Mouse (Mus musculus): ENCODE results near the gene Tial1.

Tial1 gene

GRCm38 (mm10) chr7:128417226-128417929 is 44.1 kb downstream of the Tial1 start:
- in situ Hi-C loops (cut with MboI, MseI), result no loop called here

- in situ Hi-C loops (cut with MboI, MseI), result no loop called here
These were observed 44.9 kb downstream of the Tial1 start for GRCm38 (mm10) chr7:128416664-128417063.

GRCm38 (mm10) chr7:128414433-128414832 is 47.1 kb downstream of the Tial1 start:
- in situ Hi-C loops (cut with MboI, MseI), result loop anchor here (5.0 kb wide), 1 partner anchor 37 kb away; no protein-coding TSS in a partner anchor

GRCm38 (mm10) chr7:128412071-128412833 is 49.3 kb downstream of the Tial1 start:
- in situ Hi-C loops (cut with MboI, MseI), result loop anchor here (5.0 kb wide), 1 partner anchor 35 kb away; no protein-coding TSS in a partner anchor

- in situ Hi-C loops (cut with MboI, MseI), result loop anchor here (5.0 kb wide), 1 partner anchor 34 kb away; no protein-coding TSS in a partner anchor
These were observed 50.7 kb downstream of the Tial1 start for GRCm38 (mm10) chr7:128410708-128411413.

GRCm38 (mm10) chr7:128408265-128408664 is 53.3 kb downstream of the Tial1 start:
- in situ Hi-C loops (cut with MboI, MseI), result no loop called here

GRCm38 (mm10) chr7:128403988-128404387 is 57.5 kb downstream of the Tial1 start:
- in situ Hi-C loops (cut with MboI, MseI), result no loop called here

GRCm38 (mm10) chr7:128403586-128403985 is 57.9 kb downstream of the Tial1 start:
- in situ Hi-C loops (cut with MboI, MseI), result no loop called here

- in situ Hi-C loops (cut with MboI, MseI), result no loop called here
These were observed 58.4 kb downstream of the Tial1 start for GRCm38 (mm10) chr7:128403128-128403527.

- in situ Hi-C loops (cut with MboI, MseI), result no loop called here
These were observed 58.9 kb downstream of the Tial1 start for GRCm38 (mm10) chr7:128402577-128402976.

- in situ Hi-C loops (cut with MboI, MseI), result no loop called here
These were observed 62.9 kb downstream of the Tial1 start for GRCm38 (mm10) chr7:128398664-128399063.

GRCm38 (mm10) chr7:128397066-128397465 is 64.5 kb downstream of the Tial1 start:
- in situ Hi-C loops (cut with MboI, MseI), result no loop called here

- in situ Hi-C loops (cut with MboI, MseI), result no loop called here
These were observed 67.8 kb downstream of the Tial1 start for GRCm38 (mm10) chr7:128393756-128394155.

GRCm38 (mm10) chr7:128392972-128393314 is 68.6 kb downstream of the Tial1 start:
- in situ Hi-C loops (cut with MboI, MseI), result no loop called here

GRCm38 (mm10) chr7:128392071-128392971 is 69.2 kb downstream of the Tial1 start:
- in situ Hi-C loops (cut with MboI, MseI), result no loop called here

- in situ Hi-C loops (cut with MboI, MseI), result no loop called here
These were observed 70.1 kb downstream of the Tial1 start for GRCm38 (mm10) chr7:128391267-128392057.

All from T-helper 2 cell (primary cell).